Mouse (Mus musculus) MEL (cell line): Measurements from ENCODE around the gene Qtrt2.

Experiments used
- CTCF ChIP-seq, 3 experiments: IDR thresholded peaks in 2 of 3; conservative IDR thresholded peaks in 1 of 3; 2 replicates each; pipeline ENCODE4 v1.5.1; 2011 to 2012; ENCODE audit warnings: low read length in 3 of 3, low read depth in 2 of 3, mild to moderate bottlenecking in 2 of 3, improper control_type of control experiment in 1 of 3, inconsistent platforms in 1 of 3, mixed read lengths in 1 of 3, moderate library complexity in 1 of 3; ENCODE audit not compliant: control insufficient read depth in 1 of 3, insufficient read depth in 1 of 3, poor library complexity in 1 of 3, severe bottlenecking in 1 of 3
- E2F4 ChIP-seq: IDR thresholded peaks from 2 replicates; pipeline ENCODE4 v1.6.1; 2011; ENCODE audit warnings: low read depth, low read length, improper control_type of control experiment, borderline replicate concordance
- EP300 ChIP-seq, 2 experiments: IDR thresholded peaks; 2 replicates each; pipeline ENCODE4 v1.6.1; 2011; ENCODE audit warnings: improper control_type of control experiment in 2 of 2, low read length in 2 of 2, low read depth in 1 of 2, mild to moderate bottlenecking in 1 of 2
- GABPA ChIP-seq: IDR thresholded peaks from 2 replicates; pipeline ENCODE4 v1.6.1; 2012; ENCODE audit warnings: low read depth, mild to moderate bottlenecking, inconsistent platforms, low read length, improper control_type of control experiment, moderate library complexity
- GATA1 ChIP-seq: IDR thresholded peaks from 2 replicates; pipeline ENCODE4 v1.6.1; 2011; ENCODE audit warnings: low read depth, low read length, improper control_type of control experiment
- KAT2A ChIP-seq: conservative IDR thresholded peaks from 2 replicates; pipeline ENCODE4 v1.6.1; 2012; ENCODE audit warnings: low read depth, low read length, improper control_type of control experiment, inconsistent platforms
- MAX ChIP-seq: IDR thresholded peaks from 2 replicates; pipeline ENCODE4 v1.6.1; 2011; ENCODE audit warnings: low read length, improper control_type of control experiment
- MXI1 ChIP-seq: IDR thresholded peaks from 2 replicates; pipeline ENCODE4 v1.6.1; 2011; ENCODE audit warnings: mild to moderate bottlenecking, low read depth, low read length, improper control_type of control experiment
- POLR2A ChIP-seq, 2 experiments: IDR thresholded peaks; 2 replicates each; pipeline ENCODE4 v1.6.1; 2011 to 2012; ENCODE audit warnings: low read length in 2 of 2, mild to moderate bottlenecking in 2 of 2, control low read depth in 1 of 2, improper control_type of control experiment in 1 of 2, low read depth in 1 of 2, moderate library complexity in 1 of 2; ENCODE audit not compliant: control insufficient read depth in 1 of 2, insufficient read depth in 1 of 2, poor library complexity in 1 of 2
- RAD21 ChIP-seq: IDR thresholded peaks from 2 replicates; pipeline ENCODE4 v1.6.1; 2011; ENCODE audit warnings: mild to moderate bottlenecking, low read depth, low read length, improper control_type of control experiment
- USF1 ChIP-seq: IDR thresholded peaks from 2 replicates; pipeline ENCODE4 v1.6.1; 2014; ENCODE audit warnings: low read depth, mild to moderate bottlenecking, inconsistent platforms, low read length, improper control_type of control experiment, moderate library complexity
- ZKSCAN1 ChIP-seq: IDR thresholded peaks from 2 replicates; pipeline ENCODE4 v1.6.1; 2012; ENCODE audit warnings: low read depth, mild to moderate bottlenecking, inconsistent platforms, low read length, improper control_type of control experiment, moderate library complexity

GRCm38 (mm10) chr16:43900571-43900970 is 26.0 kb downstream of the Qtrt2 start:
- TF ChIP-seq CTCF (IDR thresholded peaks at IDR 0.05 in 2 of 3, conservative IDR thresholded peaks at IDR 0.05 in 1 of 3; ENCODE audit: control insufficient read depth in 1 of 3, insufficient read depth in 1 of 3, low read depth in 2 of 3, low read length in 3 of 3, poor library complexity in 1 of 3, severe bottlenecking in 1 of 3) = no peak
- TF ChIP-seq POLR2A (IDR thresholded peaks at IDR 0.05; ENCODE audit: control insufficient read depth in 1 of 2, insufficient read depth in 1 of 2, low read depth in 1 of 2, low read length in 2 of 2, poor library complexity in 1 of 2) = no peak
- TF ChIP-seq EP300 (IDR thresholded peaks at IDR 0.05; ENCODE audit: low read depth in 1 of 2, low read length in 2 of 2) = no peak
- no peak for TF ChIP-seq MXI1
- no peak for TF ChIP-seq KAT2A
- no peak for TF ChIP-seq E2F4
- no peak for TF ChIP-seq USF1
- no peak for TF ChIP-seq RAD21
- TF ChIP-seq MAX = no peak
- TF ChIP-seq GATA1 = no peak
- TF ChIP-seq GABPA = no peak
- no peak for TF ChIP-seq ZKSCAN1
